8 mouse cellular contexts compared by ENCODE assay signal in the genomic region with DNA sequence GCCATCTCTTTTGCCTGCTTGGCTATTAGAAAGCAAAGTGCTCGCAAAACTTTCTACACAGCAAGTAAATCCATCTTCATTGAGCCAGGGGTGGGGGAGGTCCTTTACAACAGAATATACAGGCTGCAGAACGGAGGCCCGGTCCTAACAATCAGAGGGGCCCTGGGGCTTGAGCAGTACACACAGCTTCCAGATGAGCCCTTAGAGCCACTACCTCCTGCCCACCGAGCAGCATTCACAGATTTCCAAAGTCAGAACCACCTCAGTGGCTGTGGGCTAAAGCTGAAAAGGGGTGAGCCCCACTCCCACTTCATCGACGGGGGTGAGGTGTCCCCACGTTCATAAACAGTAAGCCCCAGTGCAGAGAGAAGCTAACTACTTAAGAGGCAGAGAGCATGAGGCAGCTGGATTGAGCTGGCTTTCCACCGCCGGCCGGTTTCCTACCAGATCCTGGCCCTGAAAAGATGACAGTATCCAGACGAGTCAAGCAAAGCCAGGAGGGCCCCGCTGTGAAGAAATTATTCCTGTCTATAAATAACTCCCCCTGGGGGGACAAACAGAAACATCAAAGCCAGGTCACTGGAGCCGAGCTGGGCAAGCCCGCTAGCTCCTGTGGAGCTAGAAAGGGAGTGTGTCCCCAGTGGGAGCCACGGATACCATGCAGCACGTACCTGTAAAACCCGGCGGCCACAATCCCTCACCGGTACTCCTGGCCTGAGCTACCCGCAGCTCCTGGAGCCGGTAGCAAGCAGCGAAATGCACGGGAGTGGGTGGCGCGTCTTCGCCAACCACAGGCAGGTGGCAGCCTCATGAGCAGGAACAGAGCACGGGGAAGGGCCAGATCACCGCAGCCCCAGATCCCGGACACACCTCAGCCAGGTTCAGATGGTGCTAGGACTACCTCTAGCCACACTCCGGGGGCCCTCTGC. TPM values are rescaled to one million over a fixed set of nuclear protein-coding genes. Genes with fewer than 3 reads are reported as not detected.
DNase-seq lines count a peak whose midpoint lies in the region; ATAC-seq and TF ChIP-seq lines count a peak whose summit lies in the region.

No protein-coding gene starts in this region.

- H3K4me3 ChIP-seq in gastrocnemius, adult 2 months, result peak overlapping the region; percentile 71
- peak overlapping the region; percentile 20; the same call in 1 of the 2 replicates for H3K4me3 ChIP-seq in intestine, embryonic 15.5 days (replicated peaks)
- H3K4me3 ChIP-seq in limb, embryonic 13.5 days, result peak overlapping the region; percentile 28
- peak overlapping the region; percentile 4; the same call in 1 of the 2 replicates for H3K4me3 ChIP-seq in midbrain, embryonic 11.5 days (ENCODE audit: low read depth, low read length)
- peak overlapping the region; percentile 16 for H3K4me3 ChIP-seq in stomach, embryonic 15.5 days (replicated peaks)

- H3K4me2 ChIP-seq in intestine, embryonic 15.5 days (replicated peaks), result peak overlapping the region; percentile 63
- peak overlapping the region; percentile 62 for H3K4me2 ChIP-seq in limb, embryonic 13.5 days (replicated peaks)
- H3K4me2 ChIP-seq in midbrain, embryonic 11.5 days, result peak overlapping the region; percentile 34
- peak overlapping the region; percentile 48 for H3K4me2 ChIP-seq in stomach, embryonic 15.5 days

- H3K27ac ChIP-seq in gastrocnemius, adult 2 months, result peak overlapping the region; percentile 92
- H3K27ac ChIP-seq in intestine, embryonic 15.5 days, result no peak overlapping the region
- no peak overlapping the region; the same call in 1 of the 2 replicates for H3K27ac ChIP-seq in limb, embryonic 13.5 days
- H3K27ac ChIP-seq in midbrain, embryonic 11.5 days (ENCODE audit: low read depth, low read length), result no peak overlapping the region
- H3K27ac ChIP-seq in stomach, embryonic 15.5 days, result peak overlapping the region; percentile 22; the same call in 1 of the 2 replicates

- intact Hi-C loops in gastrocnemius, adult 2 months (cut with DNase I), result no loop called here
- intact Hi-C loops in gastrocnemius, postnatal 14 days (cut with DNase I; ENCODE audit: low total_unique reads), result no loop called here

- peak; percentile 67 for DNase-seq in gastrocnemius, adult 2 months
- no peak for DNase-seq in gastrocnemius, postnatal 14 days
- peak; percentile 78 to 79 for DNase-seq in cerebellum, postnatal 10 days
- DNase-seq in frontal cortex, postnatal 36 days (ENCODE audit: low spot score in 2 of 2), result peak; percentile 49 to 65
- DNase-seq in midbrain, embryonic 11.5 days (ENCODE audit: low spot score, missing footprints), result peak; percentile 87

- H3K4me1 ChIP-seq in intestine, embryonic 15.5 days (replicated peaks), result peaks cover 15% of the 10 kb centered on the region
- H3K4me1 ChIP-seq in limb, embryonic 13.5 days, result peaks cover 19% of the 10 kb centered on the region
- H3K4me1 ChIP-seq in midbrain, embryonic 11.5 days (ENCODE audit: control insufficient read depth, insufficient read depth, low read length), result peaks cover 7% of the 10 kb centered on the region
- peaks cover 16% of the 10 kb centered on the region; the same call in 1 of the 2 replicates for H3K4me1 ChIP-seq in stomach, embryonic 15.5 days

- no peaks in the 10 kb centered on the region for H3K36me3 ChIP-seq in intestine, embryonic 15.5 days
- H3K36me3 ChIP-seq in limb, embryonic 13.5 days, result no peaks in the 10 kb centered on the region
- H3K36me3 ChIP-seq in midbrain, embryonic 11.5 days (ENCODE audit: control insufficient read depth, insufficient read depth, low read length), result no peaks in the 10 kb centered on the region
- H3K36me3 ChIP-seq in stomach, embryonic 15.5 days, result no peaks in the 10 kb centered on the region

- H3K9ac ChIP-seq in intestine, embryonic 15.5 days, result peak overlapping the region; percentile 20; the same call in 1 of the 2 replicates
- H3K9ac ChIP-seq in limb, embryonic 13.5 days, result peak overlapping the region; percentile 50
- H3K9ac ChIP-seq in midbrain, embryonic 11.5 days (ENCODE audit: low read length), result 0 out of 2 replicates have a peak overlapping the region, but pooled peaks have one; percentile 13
- H3K9ac ChIP-seq in stomach, embryonic 15.5 days, result no peak overlapping the region

- TF ChIP-seq CTCF in gastrocnemius, adult 2 months (IDR thresholded peaks at IDR 0.05), result peak; percentile 24; the same call in 1 of the 2 replicates

- WGBS in intestine, embryonic 15.5 days, result 7% methylated on average over 30 of the region's 30 CpGs
- WGBS in limb, embryonic 13.5 days, result 2% methylated on average over 30 of the region's 30 CpGs
- 12% methylated on average over 30 of the region's 30 CpGs for WGBS in midbrain, embryonic 11.5 days
- 8% methylated on average over 30 of the region's 30 CpGs for WGBS in stomach, embryonic 15.5 days

- H3K27me3 ChIP-seq in intestine, embryonic 15.5 days (replicated peaks), result no peaks in the 10 kb centered on the region
- H3K27me3 ChIP-seq in limb, embryonic 13.5 days, result peaks cover 14% of the 10 kb centered on the region
- peaks cover 5% of the 10 kb centered on the region; the same call in 1 of the 2 replicates for H3K27me3 ChIP-seq in midbrain, embryonic 11.5 days (ENCODE audit: control insufficient read depth, insufficient read depth, low read length)
- no peaks in the 10 kb centered on the region for H3K27me3 ChIP-seq in stomach, embryonic 15.5 days (replicated peaks)

- peak; percentile 87 for ATAC-seq in intestine, embryonic 15.5 days
- peak; percentile 31; the same call in 1 of the 2 replicates for ATAC-seq in limb, embryonic 13.5 days (ENCODE audit: low FRiP score, low read depth)
- ATAC-seq in midbrain, embryonic 11.5 days (ENCODE audit: low FRiP score), result peak; percentile 33; the same call in 1 of the 2 replicates
- peak; percentile 65 for ATAC-seq in stomach, embryonic 15.5 days (ENCODE audit: insufficient read depth, low FRiP score, low read depth)

- H3K9me3 ChIP-seq in intestine, embryonic 15.5 days, result no peaks in the 10 kb centered on the region
- H3K9me3 ChIP-seq in limb, embryonic 13.5 days, result no peaks in the 10 kb centered on the region
- peaks cover 4% of the 10 kb centered on the region; the same call in 1 of the 2 replicates for H3K9me3 ChIP-seq in midbrain, embryonic 11.5 days (ENCODE audit: control insufficient read depth, low read length)
- H3K9me3 ChIP-seq in stomach, embryonic 15.5 days, result no peaks in the 10 kb centered on the region

RNA-seq across cellular contexts. Expression of gene Hlcs, which starts 10.8 kb away (rescaled TPM):
- 10 to 100 TPM in 1 of 2 experiments, 1 to 10 TPM in 1; 7.5 to 10.3 TPM for total RNA-seq in gastrocnemius, adult 2 months (2021)
- 1 to 10 TPM; 5.8 to 6.6 TPM for total RNA-seq in gastrocnemius, postnatal 14 days (2021)
- 7.7 and 8.3 TPM in 2 replicates for polyA plus RNA-seq in intestine, embryonic 15.5 days (2015; fragmentation: Nextera tagmentation; extraction: Ambion mirVana)
- polyA plus RNA-seq in limb, embryonic 13.5 days (2015; fragmentation: Nextera tagmentation; extraction: Ambion mirVana), result 8.8 and 9.8 TPM in 2 replicates
- polyA plus RNA-seq in midbrain, embryonic 11.5 days (2014; fragmentation: Nextera tagmentation; extraction: Ambion mirVana), result 8.0 and 8.1 TPM in 2 replicates
- polyA plus RNA-seq in stomach, embryonic 15.5 days (2015; fragmentation: Nextera tagmentation; extraction: Ambion mirVana), result 9.1 and 11.2 TPM in 2 replicates

RNA-seq across cellular contexts. Expression of gene Ripply3, which starts 25.7 kb away (rescaled TPM):
- 1 to 10 TPM in 1 of 2 experiments, under 1 TPM in 1; 0.59 to 1.0 TPM for total RNA-seq in gastrocnemius, adult 2 months (2021)
- 1 to 10 TPM; 1.8 to 2.0 TPM for total RNA-seq in gastrocnemius, postnatal 14 days (2021)
- polyA plus RNA-seq in intestine, embryonic 15.5 days (2015; fragmentation: Nextera tagmentation; extraction: Ambion mirVana), result 4.4 and 4.7 TPM in 2 replicates
- 3.1 and 3.2 TPM in 2 replicates for polyA plus RNA-seq in limb, embryonic 13.5 days (2015; fragmentation: Nextera tagmentation; extraction: Ambion mirVana)
- 5.3 and 6.0 TPM in 2 replicates for polyA plus RNA-seq in midbrain, embryonic 11.5 days (2014; fragmentation: Nextera tagmentation; extraction: Ambion mirVana)
- polyA plus RNA-seq in stomach, embryonic 15.5 days (2015; fragmentation: Nextera tagmentation; extraction: Ambion mirVana), result 7.6 and 7.9 TPM in 2 replicates

Comparison
In these comparisons a context has a peak if more than half of its experiments do, and no peak if none do; other contexts are left out.
1. H3K27ac ChIP-seq: peak in gastrocnemius, adult 2 months (single experiment) and stomach, embryonic 15.5 days (single experiment); none in intestine, embryonic 15.5 days (single experiment), limb, embryonic 13.5 days (single experiment) and midbrain, embryonic 11.5 days (single experiment).
2. H3K4me3 ChIP-seq: peak in every context shown above with its lines; median percentile 71 in gastrocnemius, adult 2 months; 28 in limb, embryonic 13.5 days; 20 in intestine, embryonic 15.5 days; 16 in stomach, embryonic 15.5 days; 4 in midbrain, embryonic 11.5 days.
3. ATAC-seq: peak in every context shown above with its lines; median percentile 87 in intestine, embryonic 15.5 days; 65 in stomach, embryonic 15.5 days; 33 in midbrain, embryonic 11.5 days; 31 in limb, embryonic 13.5 days.
4. Peak in every context shown above with its lines, with median percentiles within 50 percentile points of each other: H3K4me2 ChIP-seq.